Mouse (Mus musculus) bone marrow macrophage, adult 2 months (primary cell): ENCODE measurements at regions not wholly inside any gene's neighbourhood (a gene's known extent, or its start where the extent isn't known, plus 50 kb on each side); places are given as distances from the start of the nearest gene placed in this dataset.

Experiments
- H3K27ac ChIP-seq: 2 replicates; pipeline ENCODE4 v1.5.1; 2012; ENCODE audit warnings: low read depth, low read length; ENCODE audit not compliant: insufficient read depth
- H3K4me1 ChIP-seq: 2 replicates; pipeline ENCODE4 v1.6.1; 2012; ENCODE audit warnings: low read length; ENCODE audit not compliant: control insufficient read depth, insufficient read depth
- H3K4me3 ChIP-seq: 2 replicates; pipeline ENCODE4 v1.5.1; 2012; ENCODE audit warnings: mild to moderate bottlenecking, low read length, moderate library complexity; ENCODE audit not compliant: insufficient read depth
- CTCF ChIP-seq: IDR thresholded peaks from 2 replicates; pipeline ENCODE4 v1.5.1; 2012; ENCODE audit warnings: low read depth, mild to moderate bottlenecking, low read length, moderate library complexity
- POLR2A ChIP-seq: IDR thresholded peaks from 2 replicates; pipeline ENCODE4 v1.6.1; 2012; ENCODE audit warnings: mild to moderate bottlenecking, low read depth, low read length, borderline replicate concordance

GRCm38 (mm10) chr1:92386752-92387151 is 86.9 kb downstream of the Ndufa10 start:
- Histone ChIP-seq H3K4me3 (no peak overlapping the region), H3K27ac (no peak overlapping the region), H3K4me1 (peaks cover 26% of the 10 kb centered on the region)
- TF ChIP-seq CTCF (no peak), POLR2A (no peak)

DNA sequence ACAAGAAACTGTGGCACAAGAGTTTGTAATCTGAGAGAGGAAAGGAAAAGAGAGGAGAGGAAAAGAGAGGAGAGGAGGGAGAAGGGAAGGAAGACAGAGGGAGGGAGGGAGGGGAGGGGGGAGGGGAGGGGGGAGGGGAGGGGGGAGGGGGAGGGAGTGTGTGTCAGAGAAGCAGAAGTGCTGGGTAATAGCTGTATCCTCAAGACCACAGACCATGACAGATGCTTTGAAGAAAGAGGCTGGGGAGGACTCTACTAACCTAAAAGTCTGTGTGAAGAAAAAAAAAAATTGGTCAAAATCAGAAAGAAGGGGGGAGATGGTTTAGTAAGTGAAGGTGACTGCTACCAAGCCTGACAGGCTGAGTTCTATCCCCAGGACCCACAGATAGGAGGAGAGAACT is 88.7 kb downstream of the Ndufa10 start:
- Histone ChIP-seq H3K27ac (no peak overlapping the region), H3K4me1 (peaks cover 26% of the 10 kb centered on the region), H3K4me3 (no peak overlapping the region)
- TF ChIP-seq POLR2A: no peak
- TF ChIP-seq CTCF: no peak

DNA sequence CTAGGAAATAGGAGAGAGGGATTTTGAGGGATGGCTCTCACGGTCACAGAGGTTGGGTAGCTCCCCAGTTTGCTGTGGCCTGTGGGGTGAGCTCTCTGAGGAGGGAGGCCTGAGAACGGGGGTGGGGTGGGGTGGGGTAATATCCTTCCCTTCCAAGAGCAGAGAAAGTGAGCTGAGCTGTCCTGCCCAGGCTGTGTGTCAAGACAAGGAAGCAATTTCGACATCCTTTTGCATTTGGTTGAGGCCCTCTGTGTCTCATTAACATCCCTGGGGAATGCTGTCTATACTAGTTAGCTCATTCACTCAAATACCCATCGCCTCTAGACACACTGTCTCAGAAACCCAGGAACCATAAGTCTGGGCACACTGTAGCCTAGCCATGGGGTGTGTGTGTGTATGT is 89.9 kb downstream of the Ndufa10 start:
- peaks cover 32% of the 10 kb centered on the region for H3K4me1 ChIP-seq
- no peak overlapping the region for H3K27ac ChIP-seq
- no peak for TF ChIP-seq POLR2A
- TF ChIP-seq CTCF: no peak
- H3K4me3 ChIP-seq: no peak overlapping the region

GRCm38 (mm10) chr1:92379510-92379886 is 94.2 kb downstream of the Ndufa10 start:
- H3K4me1 ChIP-seq: peaks cover 21% of the 10 kb centered on the region
- H3K27ac ChIP-seq: no peak overlapping the region
- no peak overlapping the region for H3K4me3 ChIP-seq
- TF ChIP-seq POLR2A (no peak), CTCF (no peak)

DNA sequence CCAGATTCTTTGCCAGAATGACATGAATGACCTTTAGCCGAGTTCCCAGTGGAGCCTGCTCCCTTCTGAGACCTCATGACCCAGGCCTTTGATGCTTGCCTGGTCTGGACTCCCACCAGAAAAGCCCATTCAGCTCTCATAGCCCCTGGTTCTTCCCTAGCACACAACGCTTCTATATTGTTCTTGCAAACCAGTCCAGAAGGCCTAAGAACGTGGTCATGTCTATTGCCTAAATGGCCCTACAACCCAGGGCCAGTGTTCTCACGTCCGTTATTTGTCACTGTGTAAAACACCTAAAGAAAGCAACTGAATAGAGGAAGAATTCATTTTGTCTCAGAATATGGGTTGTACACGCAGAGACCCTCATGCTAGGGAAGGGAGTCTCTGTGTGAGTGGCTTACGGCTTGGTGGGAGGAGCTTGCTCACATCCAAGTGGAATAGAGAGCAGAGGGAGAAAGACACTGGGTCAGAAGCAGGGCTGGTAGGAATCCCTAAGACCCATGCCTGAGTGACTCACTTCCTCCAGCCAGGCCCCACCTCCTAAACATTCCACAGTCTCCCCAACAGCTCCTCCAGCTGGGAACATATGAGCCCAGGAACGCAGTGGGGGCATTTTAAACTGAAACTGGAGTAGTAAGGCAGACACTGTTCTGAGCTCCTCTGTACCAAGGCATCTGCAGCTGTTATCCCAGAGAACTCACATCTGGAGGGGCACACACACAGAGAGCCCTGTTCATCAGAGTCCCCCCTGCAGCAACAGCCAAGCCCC is 94.7 kb downstream of the Ndufa10 start:
- Histone ChIP-seq H3K4me3 (no peak overlapping the region), H3K4me1 (peaks cover 16% of the 10 kb centered on the region), H3K27ac (no peak overlapping the region)
- TF ChIP-seq CTCF (no peak), POLR2A (no peak)

GRCm38 (mm10) chr1:92376456-92376855 is 97.2 kb downstream of the Ndufa10 start:
- Histone ChIP-seq H3K4me1 (peaks cover 22% of the 10 kb centered on the region), H3K27ac (no peak overlapping the region), H3K4me3 (no peak overlapping the region)
- TF ChIP-seq POLR2A (no peak), CTCF (no peak)

DNA sequence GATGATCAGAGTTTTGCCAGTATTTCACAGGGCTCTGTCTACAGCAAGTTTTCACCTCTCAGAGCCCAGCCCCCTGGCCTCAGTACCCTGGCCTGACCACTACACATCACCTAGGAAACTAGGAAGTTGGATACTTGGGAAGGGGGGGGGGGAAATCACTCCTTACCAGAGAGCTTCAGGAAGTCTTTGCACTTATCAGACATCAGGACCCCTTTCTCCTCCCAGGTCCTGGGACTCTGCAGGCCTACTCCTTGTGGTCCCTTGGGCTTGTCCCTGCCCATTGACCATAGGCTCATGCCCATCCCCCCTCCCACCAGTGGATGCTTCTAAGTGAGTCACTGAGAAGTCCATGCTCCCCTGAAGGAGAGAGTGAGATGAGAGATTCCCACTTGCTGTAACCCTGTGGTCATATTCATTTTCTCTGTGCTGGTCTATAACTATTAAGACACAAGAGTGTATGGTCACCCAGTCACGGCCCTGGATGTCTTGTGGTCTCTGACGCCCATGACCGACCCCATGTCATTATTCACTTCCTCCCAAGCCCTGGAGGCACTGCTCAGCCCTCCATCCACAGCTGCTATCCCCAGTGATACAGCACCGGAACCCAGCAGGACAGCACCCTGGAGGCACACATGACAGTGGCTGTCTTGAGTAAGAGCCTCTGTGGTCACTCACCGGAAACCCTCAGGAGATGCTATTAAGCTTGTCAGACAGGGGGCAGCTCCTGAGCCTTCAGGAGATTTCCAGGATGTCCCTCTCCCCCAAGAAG is 101.3 kb downstream of the Ndufa10 start:
- Histone ChIP-seq H3K27ac (no peak overlapping the region), H3K4me1 (peaks cover 19% of the 10 kb centered on the region), H3K4me3 (no peak overlapping the region)
- TF ChIP-seq CTCF (no peak), POLR2A (no peak)

- Histone ChIP-seq H3K4me3 (no peak overlapping the region), H3K27ac (no peak overlapping the region), H3K4me1 (peaks cover 19% of the 10 kb centered on the region)
- no peak for TF ChIP-seq CTCF
- TF ChIP-seq POLR2A: no peak
Observed at GRCm38 (mm10) chr1:92371357-92371981, 102.2 kb downstream of the Ndufa10 start.

DNA sequence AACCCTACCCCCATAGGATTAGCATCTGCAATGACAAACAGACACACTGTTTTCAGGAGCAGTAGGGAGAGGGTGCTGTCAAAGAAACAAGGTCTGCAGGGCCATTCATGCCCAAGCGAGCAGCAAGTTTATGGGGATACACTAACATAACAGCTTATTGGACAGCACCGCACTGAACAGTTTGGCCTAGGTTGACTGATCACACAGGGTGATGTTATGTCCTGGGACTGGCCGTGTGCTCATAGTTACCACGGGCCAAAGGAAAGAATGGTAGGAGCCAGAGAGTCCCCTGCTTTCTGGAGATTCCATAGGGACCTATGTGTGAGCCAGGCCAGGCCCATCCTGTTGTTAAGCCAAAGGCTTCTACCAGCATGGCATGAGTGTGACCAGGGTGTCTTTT is 102.8 kb downstream of the Ndufa10 start:
- no peak overlapping the region for H3K27ac ChIP-seq
- peaks cover 19% of the 10 kb centered on the region for H3K4me1 ChIP-seq
- TF ChIP-seq CTCF: no peak
- no peak for TF ChIP-seq POLR2A
- no peak overlapping the region for H3K4me3 ChIP-seq

GRCm38 (mm10) chr1:92369972-92370371 is 103.7 kb downstream of the Ndufa10 start:
- TF ChIP-seq CTCF: no peak
- no peak for TF ChIP-seq POLR2A
- Histone ChIP-seq H3K27ac (no peak overlapping the region), H3K4me1 (peaks cover 19% of the 10 kb centered on the region), H3K4me3 (no peak overlapping the region)
